Mouse (Mus musculus): ENCODE data around the gene Mfap5.

DNA sequence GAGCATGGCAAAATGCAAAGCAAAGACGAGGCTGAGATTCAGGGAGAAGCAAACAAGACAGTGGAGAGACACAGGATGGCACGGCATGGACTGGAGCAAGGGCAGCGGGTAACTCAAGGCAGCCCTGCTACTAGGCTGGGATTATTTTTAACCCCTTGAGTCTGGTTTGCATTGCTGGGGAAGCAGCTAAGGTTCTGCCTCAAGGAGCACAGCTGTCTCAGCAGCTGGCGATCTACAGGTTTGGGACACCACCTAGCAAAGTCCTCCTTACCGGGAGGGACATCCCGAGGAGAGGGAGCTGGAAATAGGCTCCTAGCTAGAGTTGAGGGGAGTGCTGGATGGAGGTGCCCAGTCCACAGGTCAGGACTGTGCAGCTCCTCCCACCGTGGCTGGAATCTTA lies 49.6 kb downstream of the Mfap5 start:
- TF ChIP-seq CTCF (conservative IDR thresholded peaks at IDR 0.05; ENCODE audit: low read length) (no peak), POU5F1 (IDR thresholded peaks at IDR 0.05; ENCODE audit: borderline replicate concordance, low read length) (no peak)
